Mouse (Mus musculus) thymus, adult 18-20 months (tissue): ENCODE data around the gene Fgb.

Experiments
- DNase-seq, 2 experiments: peaks; one replicate each; pipeline ENCODE4 v3.0.0; 2022; ENCODE audit warnings: mixed read lengths in 2 of 2

Fgb gene

DNA sequence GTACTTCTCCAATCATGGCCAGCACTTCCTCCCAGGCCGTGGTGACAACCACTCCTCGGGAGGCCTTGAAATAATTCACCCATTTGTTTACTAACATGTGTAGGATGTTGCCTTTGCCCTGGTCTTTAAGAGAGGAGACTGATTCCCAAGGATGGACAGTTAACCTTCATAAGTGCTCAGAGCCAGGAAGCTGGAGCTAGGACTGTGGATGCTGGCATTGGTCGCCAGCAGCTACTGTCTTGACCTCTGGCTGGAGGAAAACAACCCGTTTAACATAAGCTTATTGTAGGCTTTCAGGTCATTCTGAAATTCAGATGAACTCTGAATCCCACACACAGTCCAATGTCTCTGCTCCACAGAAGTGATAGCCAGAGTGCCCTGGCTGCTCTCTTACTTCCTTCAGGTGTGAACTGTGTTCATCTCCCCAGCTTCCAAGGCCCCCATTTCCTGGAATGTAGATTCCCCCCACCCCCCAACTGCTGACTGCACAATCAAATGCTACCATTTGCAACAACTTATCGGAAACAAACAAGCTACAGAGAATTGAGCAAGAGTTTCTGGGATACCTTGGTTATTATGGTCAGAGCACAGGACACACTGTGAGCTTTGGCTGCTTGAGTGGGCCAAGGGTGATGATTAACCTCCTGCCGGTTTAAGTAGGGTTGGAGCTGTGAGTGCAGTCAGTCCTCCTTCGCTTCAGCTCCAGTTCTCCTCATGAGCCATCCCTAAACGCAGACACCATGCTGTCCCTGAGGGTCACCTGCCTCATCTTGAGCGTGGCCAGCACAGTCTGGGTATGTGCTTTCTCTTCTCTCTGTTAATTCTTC, 24.0 kb downstream of the Fgb start, which contains the start of gene Fga:
Gene Fga, plus strand, starts transcription at position 602 of the 827 bp plus-strand sequence.
- DNase-seq: no peak

DNA sequence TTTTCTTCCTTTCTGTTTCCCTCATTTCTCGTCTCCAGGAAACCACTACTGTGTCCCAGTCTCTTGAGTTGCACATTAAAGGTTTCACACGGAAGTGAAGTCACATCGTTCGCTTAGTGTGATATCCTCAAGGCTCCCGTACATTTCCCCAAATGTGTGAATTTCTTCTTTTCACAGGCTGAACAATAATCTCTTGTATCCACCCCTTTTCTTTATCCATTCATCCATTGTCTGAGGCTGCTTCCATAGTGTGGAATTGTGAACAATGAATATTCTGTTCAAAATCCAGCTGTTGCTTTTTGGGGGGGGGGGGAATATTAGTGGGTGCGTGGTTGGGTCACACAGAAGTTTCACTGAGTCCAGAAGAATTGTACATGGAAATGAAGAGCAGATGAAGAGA, 24.6 kb downstream of the Fgb start:
- DNase-seq: no peak

DNA sequence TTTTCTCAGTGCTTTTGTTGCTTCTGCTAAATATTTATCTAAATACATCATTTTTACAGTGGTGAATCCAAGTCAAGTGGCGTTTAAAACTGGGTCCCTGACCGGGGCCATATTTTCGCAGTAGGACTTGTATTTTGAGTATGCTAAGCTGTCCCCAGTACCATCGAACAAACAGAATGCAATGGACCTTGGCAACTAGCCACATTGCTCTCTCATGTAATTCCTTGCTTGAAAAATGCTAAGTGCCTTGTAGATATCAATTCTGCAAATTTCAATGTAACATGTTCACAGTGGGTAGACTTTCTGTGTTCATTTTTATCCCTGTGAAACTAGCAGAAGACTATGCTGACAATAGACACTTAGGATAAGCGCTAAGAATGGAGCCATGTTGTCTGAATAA, 28.5 kb downstream of the Fgb start:
- DNase-seq: no peak

DNA sequence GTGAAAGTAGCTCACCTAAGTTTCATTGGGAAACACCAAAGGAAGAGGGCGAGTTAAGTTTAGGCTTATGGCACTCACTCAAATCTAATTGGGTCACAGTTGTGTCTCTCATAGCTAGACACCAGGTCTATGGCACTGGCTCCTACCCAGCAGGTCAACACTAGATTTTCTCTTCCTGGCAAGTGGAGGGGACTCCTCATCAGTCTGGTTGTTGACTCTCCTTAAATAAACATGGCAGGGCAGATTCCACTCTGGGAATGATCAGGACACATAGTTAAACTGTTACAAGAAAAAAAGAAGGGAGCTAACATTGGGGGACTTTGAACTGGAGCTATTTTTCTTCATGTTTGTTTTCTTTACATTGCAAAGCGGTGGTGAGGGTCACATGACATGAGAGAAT, 29.3 kb downstream of the Fgb start:
- no peak for DNase-seq

DNA sequence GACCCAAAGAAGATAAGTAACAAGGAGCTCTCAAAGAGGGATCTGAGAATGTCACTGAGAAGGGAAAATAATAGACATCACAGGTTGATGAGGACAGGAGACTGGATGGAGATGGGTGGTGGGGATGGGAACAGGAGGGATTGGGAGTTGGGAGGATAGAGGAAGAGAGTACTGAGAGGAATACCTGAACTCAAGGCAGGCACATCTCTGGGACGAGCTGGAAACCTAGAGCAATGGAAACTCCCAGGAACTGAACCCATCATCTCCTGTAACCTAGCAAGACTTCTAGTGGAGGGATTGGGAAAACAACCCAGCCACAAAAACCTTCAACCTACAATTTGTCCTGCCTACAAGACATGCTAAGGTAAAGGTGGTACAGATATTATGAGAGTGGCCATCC, 33.4 kb downstream of the Fgb start:
- no peak for DNase-seq

DNA sequence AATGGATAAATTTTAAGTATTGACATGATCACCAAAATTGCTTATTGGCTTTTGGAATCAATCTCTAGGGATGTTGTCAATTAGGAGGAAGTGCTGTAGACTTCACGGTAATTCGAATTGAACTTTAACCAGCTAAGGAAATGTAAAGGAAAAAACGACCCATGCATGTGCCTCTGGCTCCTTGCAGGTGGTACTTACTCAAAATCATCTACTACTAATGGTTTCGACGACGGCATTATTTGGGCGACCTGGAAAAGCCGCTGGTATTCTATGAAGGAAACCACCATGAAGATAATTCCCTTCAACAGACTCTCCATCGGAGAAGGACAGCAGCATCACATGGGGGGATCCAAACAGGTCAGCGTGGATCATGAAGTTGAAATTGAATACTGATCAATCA, 35.7 kb downstream of the Fgb start:
- DNase-seq: no peak

DNA sequence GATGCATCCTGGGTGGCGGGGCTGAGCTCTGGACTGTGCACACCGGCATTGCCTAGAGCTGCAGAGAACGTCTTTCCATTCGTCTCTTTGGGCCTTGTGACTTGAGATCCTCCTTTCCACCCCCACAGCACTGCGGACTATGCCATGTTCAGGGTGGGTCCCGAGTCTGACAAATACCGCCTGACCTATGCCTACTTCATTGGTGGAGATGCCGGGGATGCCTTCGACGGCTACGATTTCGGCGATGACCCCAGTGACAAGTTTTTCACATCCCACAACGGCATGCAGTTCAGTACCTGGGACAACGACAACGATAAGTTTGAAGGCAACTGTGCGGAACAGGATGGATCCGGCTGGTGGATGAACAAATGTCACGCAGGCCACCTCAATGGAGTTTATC, 37.0 kb downstream of the Fgb start:
- DNase-seq: no peak

DNA sequence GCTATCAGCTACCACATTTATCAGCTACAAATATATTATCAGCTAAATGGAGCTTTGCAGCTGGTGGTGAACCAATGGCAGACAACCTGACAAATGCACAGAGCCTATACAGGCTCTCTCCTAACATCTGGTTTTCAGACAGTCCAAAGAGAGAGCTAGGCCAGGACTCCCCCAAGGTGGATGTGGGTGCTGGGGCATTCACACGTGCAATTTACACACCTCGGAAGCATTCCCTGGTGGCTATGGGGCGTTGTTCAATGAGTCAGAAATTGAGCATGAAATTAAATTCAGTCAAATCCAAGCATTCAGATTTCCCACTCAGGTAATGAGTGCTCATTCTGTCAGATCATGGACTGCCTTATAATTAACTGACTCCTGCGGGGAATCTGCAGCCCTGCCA, 38.1 kb downstream of the Fgb start:
- DNase-seq: no peak

DNA sequence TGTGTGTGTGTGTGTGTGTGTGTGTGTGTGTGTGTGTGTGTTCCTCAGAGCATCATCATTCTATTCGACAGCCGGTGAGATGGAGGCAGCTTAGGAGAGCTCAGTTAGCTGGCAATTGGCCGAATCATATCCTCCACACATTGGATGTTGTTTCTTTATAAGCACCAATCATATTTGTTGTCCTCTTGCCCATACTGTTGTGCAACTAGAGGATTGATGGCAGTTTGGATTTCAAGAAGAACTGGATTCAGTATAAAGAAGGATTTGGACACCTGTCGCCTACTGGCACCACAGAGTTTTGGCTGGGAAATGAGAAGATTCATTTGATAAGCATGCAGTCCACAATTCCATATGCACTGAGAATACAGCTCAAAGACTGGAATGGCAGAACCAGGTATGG, 38.5 kb downstream of the Fgb start:
- DNase-seq: no peak

DNA sequence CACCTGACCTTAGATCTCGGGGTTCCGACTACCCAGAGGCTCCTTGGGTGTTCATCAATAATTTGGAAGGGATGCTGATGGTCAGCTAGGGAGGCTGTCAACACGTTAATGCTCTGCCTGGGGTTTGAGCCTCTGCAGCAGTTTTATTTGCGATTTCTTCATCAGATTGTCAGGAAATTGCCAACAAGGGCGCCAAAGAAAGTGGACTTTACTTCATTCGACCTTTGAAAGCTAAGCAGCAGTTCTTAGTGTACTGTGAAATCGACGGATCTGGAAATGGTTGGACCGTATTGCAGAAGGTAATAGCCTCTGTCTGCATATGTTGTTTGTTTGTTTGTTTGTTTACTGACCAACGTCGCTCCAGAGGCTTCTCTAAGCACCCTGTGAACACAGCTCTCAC, 39.4 kb downstream of the Fgb start:
- DNase-seq: no peak

DNA sequence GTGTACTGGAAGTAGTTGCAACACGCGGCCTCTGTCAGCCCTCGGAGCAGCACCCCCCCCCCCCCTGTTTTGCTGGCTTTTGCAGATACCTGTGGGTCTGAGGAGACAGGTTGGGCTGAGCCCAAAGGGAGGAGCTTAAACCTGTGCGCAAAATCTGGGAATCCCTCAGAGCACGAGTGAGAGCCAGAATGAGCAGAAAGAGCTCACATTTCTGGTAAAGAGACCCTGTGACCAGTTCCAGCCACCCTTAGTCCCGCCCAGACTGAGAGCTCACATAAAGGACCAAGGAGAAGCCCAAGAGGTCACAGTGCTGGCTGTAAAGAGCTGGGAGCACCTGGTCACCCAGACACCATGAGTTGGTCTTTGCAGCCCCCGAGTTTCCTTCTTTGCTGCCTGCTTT, 42.1 kb downstream of the Fgb start, which contains the start of gene Fgg:
Gene Fgg, plus strand, starts transcription at position 168 of the 400 bp plus-strand sequence.
- no peak for DNase-seq

DNA sequence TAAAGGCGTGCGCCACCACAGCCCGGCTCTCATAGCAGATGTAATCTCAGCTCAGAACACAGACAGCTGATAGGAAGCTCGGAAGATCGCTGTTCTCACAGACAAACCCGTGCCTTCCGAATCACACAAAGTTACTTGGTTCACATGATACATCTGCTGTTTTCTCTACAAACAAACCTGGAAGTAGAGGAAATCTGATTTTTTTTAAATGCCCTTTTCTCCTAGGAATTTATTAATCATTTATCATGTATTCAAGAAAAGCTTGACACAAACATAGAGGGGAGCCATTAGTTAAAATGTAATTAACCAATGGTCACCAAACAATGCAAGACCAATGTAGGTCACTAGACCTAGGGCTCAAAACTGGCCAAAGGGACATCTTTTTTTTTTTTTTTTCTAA, 44.9 kb downstream of the Fgb start:
- no peak for DNase-seq

DNA sequence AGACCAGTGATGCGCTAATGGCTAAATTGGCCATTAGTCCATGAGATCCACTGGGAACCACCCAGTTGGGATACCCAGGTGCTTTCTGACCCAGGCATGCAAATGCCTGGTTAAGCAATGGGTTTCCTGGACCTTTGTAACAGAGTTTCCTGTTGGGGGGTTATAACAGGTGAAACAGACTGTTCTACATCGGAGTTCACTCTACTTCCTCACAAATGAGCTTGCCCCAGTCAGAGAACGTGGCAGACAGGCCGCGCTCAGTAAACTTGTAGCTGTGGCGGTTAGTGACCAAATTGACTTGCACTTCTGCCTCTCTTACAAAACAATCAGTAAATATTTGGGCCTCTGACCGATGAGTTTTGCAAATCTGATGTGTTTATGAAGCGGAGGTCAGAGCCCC, 46.6 kb downstream of the Fgb start:
- DNase-seq: no peak

DNA sequence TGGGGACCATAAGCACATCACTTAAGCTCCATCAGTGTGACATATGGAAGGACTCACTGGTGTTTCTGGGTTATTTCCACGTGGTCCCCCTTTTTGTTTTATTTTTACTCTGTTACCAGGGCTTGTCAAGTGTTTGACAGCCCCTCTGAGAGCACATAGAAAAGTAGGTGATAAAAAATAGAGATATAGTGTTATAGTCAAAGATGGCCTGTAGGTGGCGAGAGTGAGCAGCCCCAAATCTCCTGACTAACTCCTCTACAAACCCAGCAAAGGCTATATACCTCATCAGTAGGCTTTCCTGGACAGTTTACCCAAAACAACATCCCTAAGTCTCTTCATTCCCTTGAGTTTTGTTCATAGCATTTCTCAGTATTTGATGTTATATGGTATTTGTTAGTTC, 47.5 kb downstream of the Fgb start:
- no peak for DNase-seq

DNA sequence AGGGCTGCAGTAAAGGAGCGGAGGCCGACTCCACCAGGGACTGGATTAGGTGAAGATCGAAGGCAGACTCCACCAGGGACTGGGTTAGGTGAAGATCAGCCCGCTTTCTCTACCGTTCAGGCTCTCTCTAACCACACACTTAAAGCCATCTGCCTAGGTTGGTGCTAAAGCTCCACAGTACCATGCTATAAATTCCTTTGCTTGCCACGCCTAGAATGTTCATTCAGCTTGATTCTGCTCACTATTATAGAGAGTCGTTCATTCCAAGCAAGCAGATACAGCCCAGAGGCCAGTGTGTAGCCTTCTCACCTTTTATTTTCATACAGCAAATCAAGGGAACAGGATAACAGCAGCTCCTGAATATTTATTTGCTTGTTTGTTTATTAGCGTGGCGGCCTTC, 49.7 kb downstream of the Fgb start:
- DNase-seq: no peak

DNA sequence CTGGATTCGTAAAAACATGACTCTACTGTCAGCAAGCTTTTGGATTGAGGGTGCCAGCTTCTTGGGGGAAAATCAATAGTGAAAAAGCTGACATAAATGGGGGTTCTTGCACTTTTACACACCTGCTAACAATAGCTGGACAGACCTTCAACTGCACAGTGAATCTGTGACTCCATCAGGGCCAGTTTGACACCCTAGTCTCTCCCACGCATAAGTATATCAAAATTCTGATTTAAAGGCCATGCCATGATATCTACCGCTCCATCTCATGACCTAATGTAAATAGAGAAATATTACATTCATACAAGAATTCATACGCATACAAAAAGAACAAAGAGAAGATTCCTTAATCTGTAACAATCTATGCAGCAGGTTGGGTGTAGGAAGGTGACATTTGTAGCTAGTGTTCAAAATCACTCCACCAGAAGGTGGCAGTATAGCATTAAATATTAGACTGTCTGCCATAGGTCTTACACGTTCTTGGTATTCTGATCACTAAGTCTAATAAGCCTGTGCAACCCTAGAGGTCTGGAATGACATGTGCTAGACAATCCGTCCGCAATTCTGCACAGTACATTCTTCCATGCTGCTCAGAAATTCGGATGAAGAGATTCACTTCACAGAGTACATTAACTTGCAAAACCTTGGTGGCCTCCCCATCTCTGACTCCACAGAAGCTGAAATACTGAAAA, 50.7 kb downstream of the Fgb start:
- DNase-seq: no peak

DNA sequence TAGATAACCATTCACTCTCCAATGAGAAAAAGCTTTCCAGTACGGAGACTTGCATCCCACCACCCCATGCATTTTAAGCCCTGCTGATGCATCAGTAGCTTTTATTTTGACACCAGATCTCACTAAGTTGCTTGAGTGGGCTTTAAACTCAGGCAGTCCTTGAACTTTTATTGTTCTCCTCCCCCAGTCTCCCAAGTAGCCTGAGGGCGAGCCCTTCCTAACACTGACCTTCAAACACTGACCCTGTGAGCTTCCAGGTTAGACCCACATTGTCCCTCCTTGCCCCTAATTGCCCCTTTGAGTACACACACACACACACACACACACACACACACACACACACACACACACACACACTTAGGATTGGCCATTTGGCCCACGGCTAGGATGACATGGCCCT, 53.0 kb downstream of the Fgb start:
- DNase-seq: no peak

DNA sequence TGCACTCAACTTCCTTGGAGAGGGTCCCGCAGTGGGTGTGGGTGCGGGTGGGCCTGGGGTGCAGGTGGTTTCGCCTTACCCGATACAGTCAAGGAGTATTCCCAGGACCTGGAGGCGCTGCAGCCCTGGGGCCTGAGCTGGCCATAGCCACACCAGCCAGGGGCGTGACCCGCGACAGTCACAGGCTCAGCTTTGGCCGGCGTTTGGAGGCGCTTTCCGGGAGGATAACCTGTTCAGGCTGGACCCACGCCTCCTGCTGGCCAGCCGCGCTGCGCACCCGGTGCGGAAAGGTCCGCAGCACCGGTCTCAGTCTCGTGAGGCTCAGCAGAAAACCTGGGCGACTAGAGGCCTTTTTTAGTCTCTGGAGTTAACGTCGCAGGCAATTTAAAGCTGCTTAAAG, 54.3 kb downstream of the Fgb start:
- DNase-seq: no peak

DNA sequence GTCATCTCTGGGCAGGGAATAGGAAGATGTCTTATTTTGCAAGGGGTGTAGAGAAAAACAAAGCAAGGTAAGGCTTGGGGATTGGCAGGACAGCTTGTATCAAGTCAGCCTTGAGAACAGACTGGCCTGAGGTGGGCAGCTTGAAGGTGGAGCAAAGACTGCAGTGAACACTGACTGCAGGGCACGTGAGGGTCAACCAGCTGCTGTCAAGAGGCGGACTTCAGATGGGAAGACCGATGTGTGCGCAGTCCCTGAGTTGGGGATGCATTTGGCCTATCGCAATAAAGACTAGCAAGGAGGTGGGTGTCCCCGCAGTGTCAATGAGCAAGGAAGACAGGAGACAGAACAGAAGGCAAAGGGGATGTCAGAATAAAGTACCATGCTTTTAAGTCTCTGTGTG, 56.7 kb downstream of the Fgb start:
- no peak for DNase-seq

DNA sequence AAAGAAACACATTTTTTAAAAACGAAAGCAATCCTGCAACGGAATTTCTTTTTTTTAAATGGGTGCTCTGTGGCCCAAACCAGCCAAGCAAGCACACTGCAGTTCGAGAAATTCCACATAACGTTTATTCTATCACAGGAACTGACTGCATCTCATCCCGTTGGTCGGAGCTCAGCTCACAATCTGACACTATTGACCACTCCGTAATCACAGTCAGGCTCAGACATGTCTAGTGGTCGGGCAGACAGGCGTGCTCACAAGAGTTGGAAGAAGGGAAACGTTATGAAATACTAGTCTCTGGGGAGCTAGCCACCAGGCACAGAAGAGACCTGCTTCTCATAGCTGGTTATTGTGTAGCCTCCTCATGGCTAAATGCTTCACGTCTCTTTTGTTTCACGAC, 57.7 kb downstream of the Fgb start:
- DNase-seq: no peak
